Mouse (Mus musculus) urinary bladder, postnatal 4 days (tissue): ENCODE measurements around the gene Nup214.

ENCODE experiments used
- DNase-seq, 2 experiments: peaks; one replicate each; pipeline ENCODE4 v3.0.0; 2021 to 2022; ENCODE audit warnings: low spot score in 2 of 2

Nup214 gene

DNA sequence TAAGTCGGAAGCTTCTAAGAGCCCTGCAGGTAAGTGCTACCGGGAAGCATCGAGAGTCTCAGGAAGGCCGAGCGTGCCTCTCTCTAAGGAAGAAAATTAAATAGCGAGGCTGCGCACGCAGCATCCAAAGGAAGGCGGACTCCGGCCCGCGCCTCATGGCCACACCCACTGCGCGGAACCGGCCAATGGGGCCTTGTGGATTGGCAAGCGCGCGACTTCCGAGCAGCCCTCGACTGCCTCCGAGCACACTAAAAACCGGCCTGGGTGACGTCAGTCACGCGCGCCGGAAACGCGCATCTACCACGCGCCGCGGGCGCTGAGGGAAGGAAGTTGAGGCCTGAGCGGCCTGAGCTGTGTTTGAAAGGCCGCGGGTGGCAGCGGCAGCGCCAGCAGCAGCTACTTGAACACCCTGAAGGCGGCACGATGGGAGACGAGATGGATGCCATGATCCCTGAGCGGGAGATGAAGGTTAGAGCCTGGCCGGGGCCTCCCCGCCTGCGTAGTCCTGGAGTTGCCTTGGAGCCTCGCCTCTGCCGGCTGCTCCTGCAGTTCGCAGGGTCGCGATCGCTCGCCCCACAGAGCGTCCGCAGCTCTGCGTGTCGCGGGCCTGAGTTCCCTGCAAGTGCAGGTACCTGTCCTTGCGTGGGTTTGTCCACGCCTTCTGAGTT lies at the start of gene Nup214:
TSS of gene Nup214 (plus strand) at position 296 of the 668 bp plus-strand sequence.
- peak; percentile 98 to 99 for DNase-seq

DNA sequence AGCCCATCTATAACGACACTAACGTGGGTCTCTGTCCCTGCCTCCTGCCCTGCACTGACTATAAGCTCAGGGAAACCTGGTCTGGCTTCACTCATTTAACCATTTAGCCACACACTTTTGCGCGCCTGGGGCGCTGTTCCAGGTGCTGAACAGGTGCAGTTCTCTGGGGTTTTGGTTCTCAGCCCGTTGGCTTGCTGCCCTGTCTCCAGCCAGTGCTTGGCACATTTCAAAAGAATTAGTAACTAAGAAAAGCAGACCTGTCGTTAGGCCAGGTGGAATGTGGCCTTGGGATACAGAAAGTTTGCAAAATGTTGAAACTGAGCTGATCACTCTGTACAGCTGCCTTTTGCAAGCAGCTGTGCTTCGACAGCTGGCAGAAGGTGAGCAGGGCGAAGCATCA lies 49.4 kb upstream of the Nup214 start:
- DNase-seq, result no peak

DNA sequence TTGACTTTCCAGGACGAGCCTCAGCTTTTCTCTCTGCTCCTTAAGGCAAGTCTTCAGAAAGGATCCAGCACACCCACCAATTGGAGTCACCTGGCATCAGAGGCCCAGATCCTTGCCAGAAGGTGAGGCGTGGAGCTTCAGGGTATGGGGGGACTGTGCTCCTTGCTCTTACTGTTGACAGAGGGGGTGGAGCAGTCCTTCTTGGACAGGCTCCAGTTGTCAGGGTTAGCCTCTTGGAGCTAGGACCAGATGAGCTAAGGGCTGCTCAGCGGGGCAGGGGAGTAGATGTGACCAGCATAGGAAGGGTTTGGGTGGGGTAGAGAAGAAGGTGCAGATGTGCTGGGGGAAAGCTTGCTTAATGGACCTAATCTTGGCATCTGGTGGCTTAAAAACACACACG lies 48.3 kb upstream of the Nup214 start:
- no peak for DNase-seq

DNA sequence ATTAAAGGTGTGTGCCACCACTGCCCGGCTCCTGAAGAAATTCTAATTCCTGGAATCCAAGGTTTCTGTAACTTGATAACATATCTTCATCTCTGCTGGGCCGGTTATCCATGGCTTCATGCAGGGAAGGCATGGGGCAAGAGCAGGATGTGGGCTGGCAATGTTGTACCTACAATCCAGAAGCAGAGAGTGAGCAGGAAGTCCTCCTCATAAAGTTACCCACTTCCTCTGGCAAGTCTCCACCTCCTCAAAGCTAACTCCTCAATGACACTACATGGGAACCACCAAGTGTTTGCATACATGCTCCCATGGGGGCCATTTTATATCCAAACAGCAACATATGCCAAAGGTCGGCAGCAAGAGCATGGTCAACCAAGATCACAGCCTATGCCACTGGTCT lies 44.6 kb upstream of the Nup214 start:
- DNase-seq, result no peak

DNA sequence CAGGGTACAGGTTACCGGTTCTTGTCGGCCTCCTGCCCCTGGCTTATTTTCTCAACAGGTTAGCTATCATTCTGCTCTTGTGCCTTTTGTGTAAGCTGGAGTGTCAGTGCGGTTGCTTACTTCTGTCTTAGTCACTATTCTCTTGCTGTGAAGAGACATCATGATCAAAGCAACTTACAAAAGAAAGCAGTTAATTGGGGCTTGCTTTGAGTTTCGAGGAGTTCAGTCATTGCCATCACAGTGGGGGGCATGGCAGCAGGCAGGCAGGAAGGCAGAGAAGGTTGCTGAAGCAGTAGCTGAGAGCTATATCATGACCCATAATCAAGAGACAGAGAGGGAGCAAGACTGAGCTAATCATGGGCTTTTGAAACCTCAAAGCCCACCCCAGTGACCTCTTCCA lies 39.7 kb upstream of the Nup214 start:
- no peak for DNase-seq

- no peak for DNase-seq
Observed at GRCm38 (mm10) chr2:31935054-31935453, 39.2 kb upstream of the Nup214 start.

GRCm38 (mm10) chr2:31938298-31938697 lies 35.9 kb upstream of the Nup214 start:
- no peak for DNase-seq

DNA sequence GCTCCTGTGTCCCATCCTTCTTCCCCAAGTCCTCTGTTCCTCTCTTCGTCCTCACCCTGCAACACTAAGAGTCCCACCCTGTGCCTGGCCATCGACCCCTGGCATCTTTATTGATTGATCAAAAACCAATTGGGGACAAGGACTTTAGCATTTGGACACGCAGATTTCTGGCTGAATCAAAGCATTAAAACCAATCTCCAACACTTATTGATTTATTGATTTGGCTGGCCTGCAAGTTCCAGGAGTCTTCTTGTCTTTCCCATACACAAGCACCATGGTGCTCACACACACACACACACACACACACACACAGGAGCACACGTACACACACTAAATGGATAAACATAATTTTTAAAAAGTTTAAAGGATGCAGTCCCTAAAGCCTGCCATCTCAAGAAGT lies 31.2 kb upstream of the Nup214 start:
- no peak for DNase-seq

DNA sequence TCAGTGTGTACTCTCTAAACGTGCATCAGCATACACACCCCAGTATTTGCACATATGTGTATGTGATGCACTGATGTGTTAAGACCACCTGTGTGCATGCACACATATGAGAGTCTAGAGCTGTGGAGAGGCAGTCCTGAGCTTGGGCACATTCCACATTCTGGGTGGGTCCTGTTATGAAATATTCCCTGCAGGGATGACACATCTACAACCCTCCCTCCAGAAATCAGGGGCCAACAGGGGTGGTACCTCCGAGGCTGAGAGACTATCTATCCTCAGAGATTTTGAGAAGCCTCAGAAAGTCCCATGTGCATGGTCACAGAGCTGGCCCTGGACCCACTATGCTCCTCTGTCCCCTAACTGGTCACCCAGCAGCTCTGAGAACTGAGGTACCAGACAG lies 28.7 kb upstream of the Nup214 start:
- DNase-seq, result no peak

DNA sequence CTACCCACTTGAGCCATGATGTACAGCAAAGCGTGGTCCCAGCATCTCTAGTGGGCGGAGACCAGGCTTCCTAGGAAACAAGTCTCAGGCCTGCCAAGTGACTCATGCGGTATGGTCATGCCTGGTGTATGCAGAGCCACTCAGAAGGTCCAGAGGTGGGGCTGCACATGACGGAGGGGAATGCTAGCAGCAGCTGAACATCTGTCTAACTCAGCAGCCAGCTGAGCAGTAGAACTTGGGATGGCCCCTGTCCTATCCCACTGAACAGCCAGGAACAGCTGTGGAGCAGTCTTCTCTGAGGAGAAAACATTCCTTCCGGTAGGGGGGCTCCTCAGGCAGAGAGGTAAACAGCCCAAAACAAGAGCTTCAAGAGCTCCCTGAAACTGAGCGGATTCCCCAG lies 25.8 kb upstream of the Nup214 start:
- peak in 1 of 2 experiments; percentile 46 for DNase-seq

DNA sequence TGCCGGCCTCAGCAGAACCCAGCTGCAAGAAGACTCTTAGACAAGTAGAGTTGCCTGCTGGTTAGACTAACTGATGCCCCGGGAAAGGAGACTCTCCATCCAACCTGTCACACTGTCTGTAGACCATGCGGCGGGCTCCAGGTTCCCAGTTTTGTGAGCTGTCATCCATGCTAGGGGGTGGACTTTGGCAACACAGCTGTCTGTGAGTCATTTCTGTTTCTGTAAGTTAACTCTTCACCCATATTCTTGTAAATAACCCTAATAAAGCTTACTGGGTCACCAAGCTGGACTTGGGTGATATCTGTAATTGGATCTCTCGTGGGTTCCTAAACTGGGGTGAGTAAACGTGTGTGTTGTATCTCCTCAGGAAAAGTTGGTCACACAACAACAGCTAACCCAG lies 25.4 kb upstream of the Nup214 start:
- DNase-seq, result no peak

GRCm38 (mm10) chr2:31950058-31950871 lies 24.0 kb upstream of the Nup214 start, which contains the start of gene Aif1l:
Gene Aif1l (plus strand): TSS chr2:31950139.
- DNase-seq, result peak; percentile 73 to 77

GRCm38 (mm10) chr2:31950966-31951365 lies 23.3 kb upstream of the Nup214 start:
- no peak for DNase-seq

DNA sequence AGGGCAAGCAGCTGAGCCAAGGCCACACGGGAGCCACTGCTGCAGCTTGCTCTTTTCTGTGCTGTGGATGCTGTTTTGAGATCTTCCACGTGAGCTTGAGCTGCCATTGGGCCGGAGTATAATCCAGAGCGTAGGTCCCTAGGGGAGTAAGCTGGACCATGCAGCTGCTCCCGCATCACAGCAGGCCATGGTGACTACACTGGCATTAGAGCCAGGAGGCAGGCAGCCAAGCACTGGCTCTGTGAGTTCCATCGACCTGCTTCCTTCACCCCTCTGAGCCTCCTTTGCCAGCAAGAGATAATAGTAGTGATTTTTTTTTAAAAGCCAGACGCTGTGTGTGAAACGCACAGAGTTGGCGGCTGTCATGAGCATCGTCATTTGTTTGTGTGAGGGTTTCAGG lies 22.0 kb upstream of the Nup214 start:
- no peak for DNase-seq

DNA sequence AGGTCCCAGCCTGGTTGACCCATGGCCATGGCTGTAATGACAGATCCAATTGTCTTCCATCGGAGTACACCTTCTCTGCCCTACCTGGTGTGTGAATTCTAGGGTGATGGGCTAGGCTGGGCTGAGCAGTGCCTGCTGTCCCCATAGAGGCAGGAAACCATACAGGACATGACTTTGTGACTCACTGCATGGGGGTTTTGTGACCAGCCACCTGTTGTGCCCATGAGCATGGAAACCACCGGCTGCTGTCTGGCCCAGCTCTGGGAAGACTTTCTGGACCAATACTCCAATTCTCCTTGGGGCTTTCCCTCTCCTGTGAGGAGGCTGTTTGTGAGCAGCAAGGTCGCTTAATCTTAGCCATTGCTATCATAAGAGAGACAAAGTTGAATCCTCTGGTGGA lies 21.5 kb upstream of the Nup214 start:
- no peak for DNase-seq

DNA sequence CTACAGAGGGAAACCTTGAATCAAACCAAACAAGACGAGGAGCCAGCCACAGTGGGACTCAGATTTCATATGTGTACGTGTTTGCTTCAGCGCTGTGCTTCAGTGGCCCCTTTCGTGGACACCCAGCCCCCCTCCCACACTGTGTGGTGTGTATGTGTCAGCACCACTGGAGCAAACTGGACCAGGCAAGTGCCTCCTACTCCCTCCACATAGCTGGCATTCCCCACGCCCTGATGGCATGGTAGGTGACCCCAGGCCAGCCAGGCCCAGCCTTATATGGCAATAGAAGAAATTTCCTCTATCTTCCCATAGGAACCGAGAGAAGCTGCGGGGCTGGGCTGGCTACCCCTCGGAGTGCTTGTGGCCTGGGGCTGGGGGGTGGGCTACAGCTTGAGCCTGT lies 20.5 kb upstream of the Nup214 start:
- no peak for DNase-seq

DNA sequence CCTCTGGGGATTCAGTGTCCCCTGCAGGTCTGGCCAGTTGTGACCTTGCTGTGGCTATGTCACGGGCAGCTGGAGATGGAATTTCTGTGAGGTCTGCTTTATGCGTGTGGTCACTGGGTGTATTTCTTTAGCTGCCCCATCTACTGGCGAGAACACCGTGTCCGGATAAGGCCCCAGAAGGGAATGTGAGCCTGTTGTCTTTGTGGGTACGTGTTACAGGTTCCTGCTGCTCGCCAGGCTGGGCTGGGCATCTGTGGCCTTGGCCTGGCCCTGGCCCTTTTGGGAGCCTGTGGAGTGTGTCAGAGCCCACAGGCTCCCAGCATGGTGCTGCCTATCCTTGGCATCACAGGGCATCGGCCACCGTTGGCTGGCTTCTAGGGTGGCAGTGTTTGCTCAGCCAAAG lies 19.5 kb upstream of the Nup214 start:
- no peak for DNase-seq

DNA sequence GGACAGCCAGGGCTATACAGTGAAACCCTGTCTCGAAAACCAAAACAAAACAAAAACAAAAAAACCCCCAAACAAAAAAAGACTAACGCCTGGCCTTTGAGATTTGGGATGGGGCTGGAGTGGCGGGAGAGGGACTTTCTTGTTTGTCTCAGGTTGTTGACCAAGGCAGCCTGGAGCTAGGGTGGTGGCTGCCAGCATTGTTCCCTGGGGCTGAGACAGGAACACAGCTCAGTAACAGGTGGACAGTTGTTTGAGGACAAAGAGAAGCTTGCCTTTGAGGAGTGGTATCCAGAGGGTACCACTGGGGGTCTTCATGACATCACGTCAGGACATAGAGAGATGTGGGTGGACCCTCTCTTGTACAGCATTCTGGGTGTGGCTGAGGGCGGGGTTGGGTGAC lies 18.6 kb upstream of the Nup214 start:
- DNase-seq, result no peak

- DNase-seq, result no peak
Observed at GRCm38 (mm10) chr2:31957211-31957610, 17.0 kb upstream of the Nup214 start.

GRCm38 (mm10) chr2:31960986-31961385 lies 13.2 kb upstream of the Nup214 start:
- DNase-seq, result no peak

- DNase-seq, result no peak
Observed at GRCm38 (mm10) chr2:31961791-31962222, 12.4 kb upstream of the Nup214 start.

DNA sequence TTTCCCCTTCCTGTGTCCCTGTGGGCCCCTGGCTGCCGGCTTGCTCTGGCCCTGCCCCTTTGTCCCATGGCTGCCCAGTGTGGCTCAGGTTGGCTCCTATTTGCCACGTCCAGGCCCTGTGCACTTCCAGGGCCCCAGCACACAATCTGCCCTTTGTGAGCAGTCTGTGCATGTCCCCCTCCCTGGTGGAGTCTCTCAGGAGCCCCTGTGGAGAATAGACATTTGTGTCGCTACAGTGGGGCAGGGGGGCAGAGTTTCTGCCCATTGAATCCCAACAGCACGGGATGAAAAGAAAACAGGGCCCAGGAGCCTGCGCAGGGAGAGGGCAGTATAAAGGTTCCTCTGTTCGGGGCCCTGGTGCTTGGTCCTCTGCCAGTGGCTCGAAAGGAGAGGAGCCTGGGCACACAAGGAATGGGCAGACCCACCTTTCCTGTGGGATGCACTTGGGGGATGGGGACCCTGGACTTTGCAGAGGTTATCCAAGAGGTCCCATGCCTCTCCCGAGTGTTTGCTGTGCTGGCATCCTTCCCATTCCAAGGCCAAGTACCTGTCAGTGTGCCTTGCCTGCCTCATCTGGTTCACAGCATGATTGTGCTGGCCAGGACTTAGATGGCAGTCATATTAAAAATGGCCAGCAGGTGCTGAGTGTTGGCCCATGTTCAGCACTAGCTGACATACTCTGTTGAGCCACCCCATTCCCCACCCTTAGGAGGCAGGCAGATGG lies 11.6 kb upstream of the Nup214 start:
- DNase-seq, result no peak

- no peak for DNase-seq
Observed at GRCm38 (mm10) chr2:31963491-31963890, 10.7 kb upstream of the Nup214 start.
